Mouse (Mus musculus): ENCODE results near the gene Gsg1. TPM values are rescaled to one million over a fixed set of nuclear protein-coding genes. Genes with fewer than 3 reads are reported as not detected.

The Gsg1 gene
- polyA plus RNA-seq, 1 experiment = not detected

GRCm38 (mm10) chr6:135203737-135204136, 50.4 kb downstream of the Gsg1 start:
- peaks cover 76% of the 10 kb centered on the region for H3K4me1 ChIP-seq (ENCODE audit: control insufficient read depth)

GRCm38 (mm10) chr6:135202668-135203067, 51.5 kb downstream of the Gsg1 start:
- H3K4me1 ChIP-seq (ENCODE audit: control insufficient read depth) = peaks cover 74% of the 10 kb centered on the region
- no peak overlapping the region for H3K4me3 ChIP-seq (replicated peaks)
- peaks cover 68% of the 10 kb centered on the region for H3K36me3 ChIP-seq (ENCODE audit: control insufficient read depth)
- H3K27me3 ChIP-seq (ENCODE audit: control insufficient read depth) = no peaks in the 10 kb centered on the region
- no peaks in the 10 kb centered on the region for H3K9me3 ChIP-seq (ENCODE audit: control insufficient read depth, low read length)
- TF ChIP-seq GATA1 (IDR thresholded peaks at IDR 0.05; ENCODE audit: low read length) = no peak
- no peak for TF ChIP-seq TAL1 (IDR thresholded peaks at IDR 0.05; ENCODE audit: low read length)

More at GRCm38 (mm10) chr6:135203737-135204136, 50.4 kb downstream of the Gsg1 start:
- H3K27me3 ChIP-seq (ENCODE audit: control insufficient read depth) = no peaks in the 10 kb centered on the region
- H3K9me3 ChIP-seq (ENCODE audit: control insufficient read depth, low read length) = no peaks in the 10 kb centered on the region
- peaks cover 77% of the 10 kb centered on the region for H3K36me3 ChIP-seq (ENCODE audit: control insufficient read depth)
- no peak overlapping the region for H3K4me3 ChIP-seq (replicated peaks)
- TF ChIP-seq GATA1 (IDR thresholded peaks at IDR 0.05; ENCODE audit: low read length) = no peak
- no peak for TF ChIP-seq TAL1 (IDR thresholded peaks at IDR 0.05; ENCODE audit: low read length)

- no peaks in the 10 kb centered on the region for H3K27me3 ChIP-seq (ENCODE audit: control insufficient read depth)
- H3K9me3 ChIP-seq (ENCODE audit: control insufficient read depth, low read length) = no peaks in the 10 kb centered on the region
- TF ChIP-seq GATA1 (IDR thresholded peaks at IDR 0.05; ENCODE audit: low read length) (no peak), TAL1 (IDR thresholded peaks at IDR 0.05; ENCODE audit: low read length) (no peak)
- H3K4me1 ChIP-seq (ENCODE audit: control insufficient read depth) = peaks cover 83% of the 10 kb centered on the region
- H3K4me3 ChIP-seq (replicated peaks) = peak overlapping the region; percentile 99
- H3K36me3 ChIP-seq (ENCODE audit: control insufficient read depth) = peaks cover 46% of the 10 kb centered on the region
These were observed 53.8 kb downstream of the Gsg1 start for GRCm38 (mm10) chr6:135200122-135200957.

GRCm38 (mm10) chr6:135198726-135199125, 55.4 kb downstream of the Gsg1 start:
- TF ChIP-seq TAL1 (IDR thresholded peaks at IDR 0.05; ENCODE audit: low read length) = no peak
- TF ChIP-seq GATA1 (IDR thresholded peaks at IDR 0.05; ENCODE audit: low read length) = no peak

GRCm38 (mm10) chr6:135197921-135198532, 56.1 kb downstream of the Gsg1 start, which contains the start of the genes Fam234b and Hebp1:
Gene Fam234b (plus strand): TSS chr6:135197977.
Gene Hebp1 (minus strand): TSS chr6:135198022.
- Histone ChIP-seq H3K4me3 (replicated peaks) (peak within 1 kb of the TSS; percentile 99), H3K27me3 (ENCODE audit: control insufficient read depth) (no peaks in the 10 kb centered on the region), H3K36me3 (ENCODE audit: control insufficient read depth) (peaks cover 38% of the 10 kb centered on the region), H3K9me3 (ENCODE audit: control insufficient read depth, low read length) (no peaks in the 10 kb centered on the region), H3K4me1 (ENCODE audit: control insufficient read depth) (peaks cover 87% of the 10 kb centered on the region)
- TF ChIP-seq GATA1 (IDR thresholded peaks at IDR 0.05; ENCODE audit: low read length) (no peak), TAL1 (IDR thresholded peaks at IDR 0.05; ENCODE audit: low read length) (no peak)

More at GRCm38 (mm10) chr6:135198726-135199125, 55.4 kb downstream of the Gsg1 start:
- Histone ChIP-seq H3K4me1 (ENCODE audit: control insufficient read depth) (peaks cover 84% of the 10 kb centered on the region), H3K9me3 (ENCODE audit: control insufficient read depth, low read length) (no peaks in the 10 kb centered on the region), H3K4me3 (replicated peaks) (peak overlapping the region; percentile 99), H3K27me3 (ENCODE audit: control insufficient read depth) (no peaks in the 10 kb centered on the region), H3K36me3 (ENCODE audit: control insufficient read depth) (peaks cover 40% of the 10 kb centered on the region)

- peaks cover 32% of the 10 kb centered on the region for H3K36me3 ChIP-seq (ENCODE audit: control insufficient read depth)
- TF ChIP-seq TAL1 (IDR thresholded peaks at IDR 0.05; ENCODE audit: low read length) (no peak), GATA1 (IDR thresholded peaks at IDR 0.05; ENCODE audit: low read length) (no peak)
- H3K9me3 ChIP-seq (ENCODE audit: control insufficient read depth, low read length) = no peaks in the 10 kb centered on the region
- peaks cover 82% of the 10 kb centered on the region for H3K4me1 ChIP-seq (ENCODE audit: control insufficient read depth)
- H3K27me3 ChIP-seq (ENCODE audit: control insufficient read depth) = no peaks in the 10 kb centered on the region
- peak overlapping the region; percentile 99 for H3K4me3 ChIP-seq (replicated peaks)
These were observed 56.7 kb downstream of the Gsg1 start for GRCm38 (mm10) chr6:135197446-135197845.

GRCm38 (mm10) chr6:135196707-135197106, 57.4 kb downstream of the Gsg1 start:
- H3K4me1 ChIP-seq (ENCODE audit: control insufficient read depth) = peaks cover 74% of the 10 kb centered on the region
- H3K4me3 ChIP-seq (replicated peaks) = peak overlapping the region; percentile 99
- TF ChIP-seq TAL1 (IDR thresholded peaks at IDR 0.05; ENCODE audit: low read length) (peak; percentile 89), GATA1 (IDR thresholded peaks at IDR 0.05; ENCODE audit: low read length) (peak; percentile 78)
- H3K27me3 ChIP-seq (ENCODE audit: control insufficient read depth) = no peaks in the 10 kb centered on the region
- peaks cover 24% of the 10 kb centered on the region for H3K36me3 ChIP-seq (ENCODE audit: control insufficient read depth)
- H3K9me3 ChIP-seq (ENCODE audit: control insufficient read depth, low read length) = no peaks in the 10 kb centered on the region

- TF ChIP-seq GATA1 (IDR thresholded peaks at IDR 0.05; ENCODE audit: low read length) = no peak
- TF ChIP-seq TAL1 (IDR thresholded peaks at IDR 0.05; ENCODE audit: low read length) = no peak
- no peaks in the 10 kb centered on the region for H3K27me3 ChIP-seq (ENCODE audit: control insufficient read depth)
- no peaks in the 10 kb centered on the region for H3K9me3 ChIP-seq (ENCODE audit: control insufficient read depth, low read length)
- H3K4me3 ChIP-seq (replicated peaks) = no peak overlapping the region
- peaks cover 66% of the 10 kb centered on the region for H3K4me1 ChIP-seq (ENCODE audit: control insufficient read depth)
- H3K36me3 ChIP-seq (ENCODE audit: control insufficient read depth) = peaks cover 6% of the 10 kb centered on the region
These were observed 59.2 kb downstream of the Gsg1 start for GRCm38 (mm10) chr6:135194907-135195306.

- TF ChIP-seq GATA1 (IDR thresholded peaks at IDR 0.05; ENCODE audit: low read length) (no peak), TAL1 (IDR thresholded peaks at IDR 0.05; ENCODE audit: low read length) (no peak)
- Histone ChIP-seq H3K36me3 (ENCODE audit: control insufficient read depth) (no peaks in the 10 kb centered on the region), H3K4me1 (ENCODE audit: control insufficient read depth) (peaks cover 62% of the 10 kb centered on the region), H3K4me3 (replicated peaks) (no peak overlapping the region), H3K9me3 (ENCODE audit: control insufficient read depth, low read length) (no peaks in the 10 kb centered on the region), H3K27me3 (ENCODE audit: control insufficient read depth) (no peaks in the 10 kb centered on the region)
These were observed 60.4 kb downstream of the Gsg1 start for GRCm38 (mm10) chr6:135193733-135194132.
